32 mouse cellular contexts compared by ENCODE assay signal in the genomic region with DNA sequence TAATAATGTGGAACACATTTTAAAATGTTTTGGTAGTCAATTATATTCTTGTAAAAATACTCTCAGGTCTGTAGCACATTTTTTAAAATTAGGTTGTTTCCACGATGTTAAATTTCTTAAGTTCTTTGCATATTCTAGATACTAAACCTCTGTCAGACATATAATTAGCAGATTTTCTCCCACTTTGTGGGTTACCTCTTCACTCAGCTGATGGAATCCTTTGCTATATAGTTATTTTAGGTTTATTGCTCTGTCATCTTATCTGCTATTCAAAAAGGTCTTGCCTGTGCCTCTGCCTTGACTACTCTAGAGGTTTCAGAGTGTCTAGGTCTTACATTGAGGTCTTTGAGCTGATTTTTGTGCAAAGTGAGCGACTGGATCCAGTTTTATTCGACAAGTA.
"Had no signal": no experiment of that assay in that cellular context is flagged by ENCODE, and none has a peak within 500 bp of the region (broad histone marks: within the 10 kb centered on the region; RNA-seq: fewer than 3 reads in every experiment).

No protein-coding gene starts in this region.

- H3K9me3 ChIP-seq: limb, embryonic 10.5 days; limb, embryonic 12.5 days; limb, embryonic 13.5 days; limb, embryonic 15.5 days; liver, embryonic 12.5 days; liver, embryonic 13.5 days; liver, embryonic 15.5 days; lung, embryonic 15.5 days; midbrain, embryonic 10.5 days; midbrain, embryonic 12.5 days; midbrain, embryonic 13.5 days; midbrain, embryonic 15.5 days; neural tube, embryonic 12.5 days had no signal

- H3K9ac ChIP-seq: limb, embryonic 12.5 days; limb, embryonic 13.5 days; limb, embryonic 15.5 days; liver, embryonic 12.5 days; liver, embryonic 13.5 days; liver, embryonic 14.5 days; liver, embryonic 15.5 days; liver, postnatal 0 days; lung, embryonic 14.5 days; lung, embryonic 15.5 days; midbrain, embryonic 12.5 days; midbrain, embryonic 13.5 days; midbrain, embryonic 15.5 days; neural tube, embryonic 12.5 days had no signal

- H3K36me3 ChIP-seq: limb, embryonic 10.5 days; limb, embryonic 12.5 days; limb, embryonic 13.5 days; limb, embryonic 15.5 days; liver, embryonic 12.5 days; liver, embryonic 13.5 days; liver, embryonic 15.5 days; lung, embryonic 15.5 days; midbrain, embryonic 10.5 days; midbrain, embryonic 12.5 days; midbrain, embryonic 13.5 days; midbrain, embryonic 15.5 days; neural tube, embryonic 12.5 days had no signal

- H3K4me3 ChIP-seq: limb, embryonic 10.5 days; limb, embryonic 12.5 days; limb, embryonic 13.5 days; limb, embryonic 15.5 days; liver, embryonic 12.5 days; liver, embryonic 13.5 days; liver, embryonic 15.5 days; lung, embryonic 15.5 days; megakaryocyte, embryonic 14.5 days; midbrain, embryonic 10.5 days; midbrain, embryonic 12.5 days; midbrain, embryonic 13.5 days; midbrain, embryonic 15.5 days; myocyte; neural tube, embryonic 12.5 days had no signal

- H3K4me1 ChIP-seq: liver, embryonic 12.5 days; liver, embryonic 13.5 days; liver, embryonic 15.5 days; midbrain, embryonic 10.5 days; midbrain, embryonic 12.5 days; midbrain, embryonic 13.5 days; midbrain, embryonic 15.5 days; neural tube, embryonic 12.5 days had no signal

- DNase-seq: left cerebral cortex, postnatal 4 days; liver; liver, embryonic 13.5 days; liver, postnatal 0 days; lung, adult 18-20 months; lung, adult 2 months; lung, embryonic 14.5 days; lung, postnatal 10 days; lung, postnatal 14 days; lung, postnatal 36 days; lung, postnatal 4 days; midbrain, embryonic 14.5 days had no signal

- ATAC-seq: liver, embryonic 12.5 days; liver, postnatal 0 days; lung, postnatal 0 days; midbrain, embryonic 13.5 days; midbrain, embryonic 15.5 days; midbrain, embryonic 16.5 days had no signal

- H3K4me2 ChIP-seq: limb, embryonic 12.5 days; limb, embryonic 13.5 days; limb, embryonic 15.5 days; liver, embryonic 11.5 days; liver, embryonic 12.5 days; liver, embryonic 13.5 days; liver, embryonic 15.5 days; lung, embryonic 14.5 days; lung, embryonic 15.5 days; midbrain, embryonic 11.5 days; midbrain, embryonic 12.5 days; midbrain, embryonic 13.5 days; midbrain, embryonic 15.5 days; neural tube, embryonic 12.5 days had no signal

- H3K27me3 ChIP-seq: limb, embryonic 12.5 days; limb, embryonic 13.5 days; limb, embryonic 15.5 days; liver, embryonic 12.5 days; liver, embryonic 13.5 days; liver, embryonic 15.5 days; lung, embryonic 15.5 days; midbrain, embryonic 12.5 days; midbrain, embryonic 13.5 days; midbrain, embryonic 15.5 days; neural tube, embryonic 12.5 days had no signal

- H3K27ac ChIP-seq: limb, embryonic 10.5 days; limb, embryonic 12.5 days; limb, embryonic 13.5 days; limb, embryonic 15.5 days; liver, embryonic 12.5 days; liver, embryonic 13.5 days; liver, embryonic 14.5 days; liver, embryonic 15.5 days; lung, embryonic 15.5 days; macrophage; midbrain, embryonic 10.5 days; midbrain, embryonic 12.5 days; midbrain, embryonic 13.5 days; midbrain, embryonic 15.5 days; neural tube, embryonic 12.5 days had no signal
